Mouse (Mus musculus): ENCODE data around the gene Cct8. TPM values are rescaled to one million over a fixed set of nuclear protein-coding genes. Genes with fewer than 3 reads are reported as not detected.
A peak's percentile ranks its signal among the peaks of the same experiment; 100 is the strongest.

Cct8 gene
- polyA plus RNA-seq, 1 experiment from 2014 or later = 375 TPM

GRCm38 (mm10) chr16:87454419-87455179, 41.1 kb downstream of the Cct8 start, which contains the start of gene Usp16:
Usp16 (plus strand) TSS chr16:87454703.
- no peaks in the 10 kb centered on the region for H3K27me3 ChIP-seq (ENCODE audit: control insufficient read depth, insufficient read depth, low read depth, low read length)
- WGBS = 9% methylated on average over 45 of the region's 45 CpGs
- H3K27ac ChIP-seq (ENCODE audit: low read length) = peak within 1 kb of the TSS; percentile 75
- peak within 1 kb of the TSS; percentile 98 for H3K4me3 ChIP-seq (ENCODE audit: low read length)
- H3K9ac ChIP-seq (ENCODE audit: low read length) = peak within 1 kb of the TSS; percentile 92
- ATAC-seq (ENCODE audit: low read depth) = peak; percentile 98
- H3K4me2 ChIP-seq (ENCODE audit: low read depth, low read length) = peak within 1 kb of the TSS; percentile 93
- H3K4me1 ChIP-seq (replicated peaks; ENCODE audit: control insufficient read depth, insufficient read depth, low read length) = peaks cover 13% of the 10 kb centered on the region
- H3K36me3 ChIP-seq (ENCODE audit: control insufficient read depth, insufficient read depth, low read length) = peaks cover 2% of the 10 kb centered on the region; the same call in 1 of the 2 replicates
- no peaks in the 10 kb centered on the region; the same call in 1 of the 2 replicates for H3K9me3 ChIP-seq (ENCODE audit: control insufficient read depth, low read length)

GRCm38 (mm10) chr16:87453226-87453625, 42.4 kb downstream of the Cct8 start:
- ATAC-seq (ENCODE audit: low read depth) = no peak
- H3K4me3 ChIP-seq (ENCODE audit: low read length) = no peak overlapping the region
- H3K27ac ChIP-seq (ENCODE audit: low read length) = no peak overlapping the region
- 85% methylated on average over 2 of the region's 2 CpGs for WGBS
- H3K4me1 ChIP-seq (replicated peaks; ENCODE audit: control insufficient read depth, insufficient read depth, low read length) = peaks cover 13% of the 10 kb centered on the region
- H3K36me3 ChIP-seq (ENCODE audit: control insufficient read depth, insufficient read depth, low read length) = no peaks in the 10 kb centered on the region
- H3K9ac ChIP-seq (ENCODE audit: low read length) = no peak overlapping the region
- no peaks in the 10 kb centered on the region for H3K27me3 ChIP-seq (ENCODE audit: control insufficient read depth, insufficient read depth, low read depth, low read length)
- H3K4me2 ChIP-seq (ENCODE audit: low read depth, low read length) = no peak overlapping the region
- H3K9me3 ChIP-seq (ENCODE audit: control insufficient read depth, low read length) = no peaks in the 10 kb centered on the region; the same call in 1 of the 2 replicates

GRCm38 (mm10) chr16:87445528-87445927, 50.1 kb downstream of the Cct8 start:
- Histone ChIP-seq H3K4me2 (ENCODE audit: low read depth, low read length) (no peak overlapping the region), H3K9ac (ENCODE audit: low read length) (no peak overlapping the region), H3K9me3 (ENCODE audit: control insufficient read depth, low read length) (no peaks in the 10 kb centered on the region), H3K27me3 (ENCODE audit: control insufficient read depth, insufficient read depth, low read depth, low read length) (no peaks in the 10 kb centered on the region), H3K4me3 (ENCODE audit: low read length) (no peak overlapping the region), H3K36me3 (ENCODE audit: control insufficient read depth, insufficient read depth, low read length) (no peaks in the 10 kb centered on the region), H3K4me1 (replicated peaks; ENCODE audit: control insufficient read depth, insufficient read depth, low read length) (peaks cover 13% of the 10 kb centered on the region), H3K27ac (ENCODE audit: low read length) (no peak overlapping the region)
- 92% methylated on average over 3 of the region's 3 CpGs for WGBS
- no peak for ATAC-seq (ENCODE audit: low read depth)

GRCm38 (mm10) chr16:87445110-87445509, 50.6 kb downstream of the Cct8 start:
- Histone ChIP-seq H3K27ac (ENCODE audit: low read length) (no peak overlapping the region), H3K27me3 (ENCODE audit: control insufficient read depth, insufficient read depth, low read depth, low read length) (no peaks in the 10 kb centered on the region), H3K36me3 (ENCODE audit: control insufficient read depth, insufficient read depth, low read length) (no peaks in the 10 kb centered on the region), H3K4me3 (ENCODE audit: low read length) (no peak overlapping the region), H3K9me3 (ENCODE audit: control insufficient read depth, low read length) (no peaks in the 10 kb centered on the region), H3K4me2 (ENCODE audit: low read depth, low read length) (no peak overlapping the region), H3K9ac (ENCODE audit: low read length) (no peak overlapping the region), H3K4me1 (replicated peaks; ENCODE audit: control insufficient read depth, insufficient read depth, low read length) (peaks cover 13% of the 10 kb centered on the region)
- ATAC-seq (ENCODE audit: low read depth) = no peak

- 61% methylated on average over 1 of the region's 1 CpGs for WGBS
- Histone ChIP-seq H3K27ac (ENCODE audit: low read length) (no peak overlapping the region), H3K9ac (ENCODE audit: low read length) (no peak overlapping the region), H3K4me3 (ENCODE audit: low read length) (no peak overlapping the region), H3K9me3 (ENCODE audit: control insufficient read depth, low read length) (no peaks in the 10 kb centered on the region), H3K36me3 (ENCODE audit: control insufficient read depth, insufficient read depth, low read length) (no peaks in the 10 kb centered on the region), H3K4me2 (ENCODE audit: low read depth, low read length) (no peak overlapping the region), H3K27me3 (ENCODE audit: control insufficient read depth, insufficient read depth, low read depth, low read length) (no peaks in the 10 kb centered on the region), H3K4me1 (replicated peaks; ENCODE audit: control insufficient read depth, insufficient read depth, low read length) (peaks cover 18% of the 10 kb centered on the region)
- ATAC-seq (ENCODE audit: low read depth) = no peak
Measured at GRCm38 (mm10) chr16:87444071-87444470, 51.6 kb downstream of the Cct8 start.

- H3K4me1 ChIP-seq (replicated peaks; ENCODE audit: control insufficient read depth, insufficient read depth, low read length) = peaks cover 18% of the 10 kb centered on the region
- H3K27me3 ChIP-seq (ENCODE audit: control insufficient read depth, insufficient read depth, low read depth, low read length) = no peaks in the 10 kb centered on the region
- H3K9ac ChIP-seq (ENCODE audit: low read length) = no peak overlapping the region
- no peaks in the 10 kb centered on the region for H3K9me3 ChIP-seq (ENCODE audit: control insufficient read depth, low read length)
- H3K27ac ChIP-seq (ENCODE audit: low read length) = no peak overlapping the region
- H3K4me2 ChIP-seq (ENCODE audit: low read depth, low read length) = no peak overlapping the region
- no peak for ATAC-seq (ENCODE audit: low read depth)
- no peaks in the 10 kb centered on the region for H3K36me3 ChIP-seq (ENCODE audit: control insufficient read depth, insufficient read depth, low read length)
- H3K4me3 ChIP-seq (ENCODE audit: low read length) = no peak overlapping the region
Measured at GRCm38 (mm10) chr16:87443245-87443644, 52.4 kb downstream of the Cct8 start.

- H3K9ac ChIP-seq (ENCODE audit: low read length) = no peak overlapping the region
- H3K4me2 ChIP-seq (ENCODE audit: low read depth, low read length) = no peak overlapping the region
- H3K4me3 ChIP-seq (ENCODE audit: low read length) = no peak overlapping the region
- no peak for ATAC-seq (ENCODE audit: low read depth)
- H3K27me3 ChIP-seq (ENCODE audit: control insufficient read depth, insufficient read depth, low read depth, low read length) = no peaks in the 10 kb centered on the region
- H3K27ac ChIP-seq (ENCODE audit: low read length) = no peak overlapping the region
- H3K9me3 ChIP-seq (ENCODE audit: control insufficient read depth, low read length) = no peaks in the 10 kb centered on the region
- H3K36me3 ChIP-seq (ENCODE audit: control insufficient read depth, insufficient read depth, low read length) = no peaks in the 10 kb centered on the region
- H3K4me1 ChIP-seq (replicated peaks; ENCODE audit: control insufficient read depth, insufficient read depth, low read length) = peaks cover 18% of the 10 kb centered on the region
- WGBS = 20% methylated on average over 5 of the region's 5 CpGs
Measured at GRCm38 (mm10) chr16:87442291-87442690, 53.4 kb downstream of the Cct8 start.

- Histone ChIP-seq H3K27ac (ENCODE audit: low read length) (no peak overlapping the region), H3K36me3 (ENCODE audit: control insufficient read depth, insufficient read depth, low read length) (no peaks in the 10 kb centered on the region), H3K4me3 (ENCODE audit: low read length) (peak overlapping the region; percentile 83), H3K9me3 (ENCODE audit: control insufficient read depth, low read length) (no peaks in the 10 kb centered on the region), H3K4me1 (replicated peaks; ENCODE audit: control insufficient read depth, insufficient read depth, low read length) (peaks cover 18% of the 10 kb centered on the region), H3K9ac (ENCODE audit: low read length) (peak overlapping the region; percentile 93), H3K27me3 (ENCODE audit: control insufficient read depth, insufficient read depth, low read depth, low read length) (no peaks in the 10 kb centered on the region), H3K4me2 (ENCODE audit: low read depth, low read length) (peak overlapping the region; percentile 75)
- no peak for ATAC-seq (ENCODE audit: low read depth)
- WGBS = 20% methylated on average over 9 of the region's 9 CpGs
Measured at GRCm38 (mm10) chr16:87441089-87441488, 54.6 kb downstream of the Cct8 start.

- Histone ChIP-seq H3K36me3 (ENCODE audit: control insufficient read depth, insufficient read depth, low read length) (no peaks in the 10 kb centered on the region), H3K27me3 (ENCODE audit: control insufficient read depth, insufficient read depth, low read depth, low read length) (no peaks in the 10 kb centered on the region), H3K4me3 (ENCODE audit: low read length) (peak within 1 kb of the TSS; percentile 83), H3K9ac (ENCODE audit: low read length) (peak within 1 kb of the TSS; percentile 93), H3K4me1 (replicated peaks; ENCODE audit: control insufficient read depth, insufficient read depth, low read length) (peaks cover 18% of the 10 kb centered on the region), H3K9me3 (ENCODE audit: control insufficient read depth, low read length) (no peaks in the 10 kb centered on the region), H3K27ac (ENCODE audit: low read length) (peak within 1 kb of the TSS; percentile 90), H3K4me2 (ENCODE audit: low read depth, low read length) (peak within 1 kb of the TSS; percentile 75)
- WGBS = under 1% methylated on average over 38 of the region's 38 CpGs
- ATAC-seq (ENCODE audit: low read depth) = peak; percentile 96
Measured at GRCm38 (mm10) chr16:87440184-87440686, 55.4 kb downstream of the Cct8 start, which contains the start of gene Rwdd2b. Rwdd2b (minus strand) TSS chr16:87440573.
